Mouse (Mus musculus) urinary bladder, postnatal 25 days (tissue): Measurements from ENCODE around the gene Lmod3.

Experiments used
- DNase-seq: peaks from one replicate; pipeline ENCODE4 v3.0.0; 2022; ENCODE audit warnings: low spot score

The Lmod3 gene

DNA sequence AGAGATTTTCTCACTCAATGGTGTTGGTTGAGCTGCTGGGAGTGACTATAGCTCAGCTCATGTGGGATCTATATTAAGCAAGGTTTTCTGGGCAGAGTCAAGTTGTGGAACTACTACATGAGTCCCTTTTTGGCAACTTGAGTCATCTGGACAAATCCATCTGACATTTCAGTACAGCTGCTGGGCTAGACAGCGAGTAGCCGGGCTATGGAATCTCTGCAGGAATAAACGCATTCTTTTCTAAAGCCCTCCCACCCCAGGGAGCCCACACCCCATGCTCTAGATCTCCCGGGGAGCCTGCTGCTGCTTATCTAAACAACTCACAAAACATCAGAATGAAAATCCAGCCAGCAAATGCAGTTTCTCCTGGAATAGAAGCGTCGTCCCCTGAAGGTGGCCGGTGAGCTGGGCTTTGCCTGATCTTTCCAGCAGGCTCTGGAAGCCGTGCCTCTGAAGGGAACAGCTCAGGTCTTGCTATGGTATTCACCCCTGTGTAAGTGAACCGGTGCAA lies at the start of gene Lmod3:
TSS of gene Lmod3 (minus strand) at position 49 of the 511 bp plus-strand sequence.
- DNase-seq = no peak

DNA sequence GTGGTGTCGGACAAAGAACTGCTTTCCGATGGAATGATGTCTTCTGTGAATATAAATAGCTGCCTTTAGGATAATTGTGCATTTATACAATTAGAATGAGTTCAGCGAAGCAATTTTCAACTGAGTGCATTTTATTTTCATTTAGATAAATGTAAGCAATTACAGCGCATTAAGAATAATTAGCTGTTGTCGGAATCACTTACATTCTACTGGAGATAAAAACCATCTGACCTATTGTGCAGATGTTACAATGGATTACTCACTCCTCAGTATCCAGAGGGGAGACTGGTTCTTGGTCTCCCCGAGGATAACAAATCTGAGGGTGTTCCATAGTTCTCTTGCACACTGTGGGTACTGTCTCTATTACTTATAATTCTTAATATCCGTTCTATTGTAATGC lies 49.7 kb upstream of the Lmod3 start:
- DNase-seq = no peak

DNA sequence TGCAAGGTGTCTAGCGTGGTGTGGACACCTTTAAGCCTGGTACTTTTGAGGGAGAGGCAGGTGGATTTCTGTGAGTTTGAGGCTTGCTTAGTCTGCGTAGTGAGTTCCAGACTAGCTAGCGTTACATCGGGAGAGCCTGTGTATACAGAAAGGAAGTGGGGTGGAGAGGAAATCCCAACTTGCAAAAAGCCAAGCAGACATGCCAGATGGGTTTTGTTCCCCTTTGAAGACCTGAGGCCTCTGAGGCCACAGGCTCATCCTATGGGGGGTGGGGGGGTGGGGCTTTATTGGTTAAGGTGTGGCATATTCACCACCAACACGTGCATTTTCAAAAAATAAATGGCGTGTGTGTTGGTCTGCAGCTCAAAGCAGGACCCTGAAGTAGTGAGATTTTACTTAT lies 48.1 kb upstream of the Lmod3 start:
- no peak for DNase-seq

DNA sequence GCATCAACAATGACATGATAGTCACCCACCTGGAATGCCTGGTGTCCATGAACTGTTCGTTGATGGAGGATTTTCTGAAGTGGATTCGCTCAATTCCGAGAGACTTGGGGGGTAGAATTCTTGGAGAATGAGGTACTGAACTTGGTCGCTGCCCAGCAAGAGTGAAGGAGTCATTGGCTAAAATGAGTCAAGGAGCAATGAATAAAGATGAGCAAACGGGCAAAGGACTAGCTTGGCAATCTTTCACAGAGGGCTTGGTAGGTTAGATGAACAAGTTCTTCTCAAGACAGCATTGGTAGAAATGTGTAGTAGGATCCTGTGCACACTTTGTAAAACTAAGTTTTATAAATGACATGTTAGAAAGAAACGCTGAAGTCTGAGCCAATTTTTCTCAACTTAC lies 47.6 kb upstream of the Lmod3 start:
- no peak for DNase-seq

DNA sequence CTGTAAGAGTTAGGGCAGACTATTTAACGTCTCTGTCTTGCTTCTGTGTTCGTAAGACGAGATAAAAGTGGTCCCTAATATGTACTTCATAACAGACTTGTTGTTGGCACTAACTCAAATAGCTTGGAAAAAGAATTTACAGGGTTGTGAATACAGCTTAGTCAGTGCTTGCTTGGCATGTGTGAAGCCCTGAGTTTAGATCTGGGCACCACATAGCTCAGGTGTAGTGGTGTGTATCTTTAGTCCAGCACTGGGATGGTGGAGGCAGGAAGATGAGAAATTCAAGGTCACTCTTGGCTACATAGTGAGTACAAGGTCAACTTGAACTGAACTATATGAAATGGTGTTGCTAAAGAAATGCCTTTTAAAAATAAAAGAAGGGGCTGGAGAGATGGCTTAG lies 44.6 kb upstream of the Lmod3 start:
- no peak for DNase-seq

DNA sequence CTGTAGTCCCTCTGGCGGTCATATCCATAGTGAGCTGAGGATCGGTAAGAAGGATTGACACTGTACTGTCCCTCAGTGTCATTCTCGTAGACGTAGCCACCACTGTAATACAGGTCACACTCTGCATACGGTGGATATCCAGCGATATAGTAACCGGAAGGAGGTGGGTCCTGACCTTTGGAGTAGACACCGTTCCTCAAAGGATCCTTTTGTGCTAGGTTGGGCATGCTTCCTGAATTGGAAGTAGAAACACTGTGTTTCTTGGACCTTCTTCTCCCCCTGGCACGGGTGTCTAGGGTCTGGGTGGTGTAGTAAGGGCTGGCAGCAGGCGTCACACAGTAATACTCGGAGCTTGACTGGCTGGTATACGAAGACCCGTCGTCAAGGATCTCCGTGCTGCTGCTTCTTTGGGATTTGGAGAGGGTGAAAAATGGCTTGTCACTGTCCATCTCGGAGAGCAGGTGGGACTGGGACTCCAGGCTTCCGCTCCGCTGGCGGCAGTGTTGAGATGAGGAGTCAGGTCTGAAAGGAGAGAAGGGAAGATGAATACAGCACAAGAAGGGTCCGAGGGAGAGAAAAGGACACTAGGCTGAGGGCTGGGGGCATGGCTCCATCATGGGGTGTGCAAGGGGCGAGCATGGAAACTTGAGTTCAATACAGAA lies 43.4 kb upstream of the Lmod3 start:
- DNase-seq = no peak

DNA sequence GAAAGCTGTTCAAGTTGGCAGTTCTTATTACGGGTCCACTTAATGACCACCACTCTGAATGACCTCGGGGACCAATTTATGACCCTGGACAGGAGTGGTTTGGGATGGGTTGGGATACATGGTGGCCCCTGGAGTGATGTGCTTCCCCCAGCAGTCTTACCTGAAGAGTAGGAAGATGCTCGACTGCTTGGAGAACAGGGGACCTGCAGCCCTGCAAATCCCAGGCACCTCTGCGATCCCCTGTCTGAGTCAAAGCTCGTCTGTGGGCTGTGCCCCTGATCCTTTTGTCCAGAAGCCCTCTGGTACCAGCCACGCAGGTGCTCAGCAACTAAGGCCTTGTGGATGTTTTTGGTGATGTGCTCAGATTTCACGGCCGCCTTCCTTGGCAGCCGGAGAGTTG lies 42.9 kb upstream of the Lmod3 start:
- no peak for DNase-seq

DNA sequence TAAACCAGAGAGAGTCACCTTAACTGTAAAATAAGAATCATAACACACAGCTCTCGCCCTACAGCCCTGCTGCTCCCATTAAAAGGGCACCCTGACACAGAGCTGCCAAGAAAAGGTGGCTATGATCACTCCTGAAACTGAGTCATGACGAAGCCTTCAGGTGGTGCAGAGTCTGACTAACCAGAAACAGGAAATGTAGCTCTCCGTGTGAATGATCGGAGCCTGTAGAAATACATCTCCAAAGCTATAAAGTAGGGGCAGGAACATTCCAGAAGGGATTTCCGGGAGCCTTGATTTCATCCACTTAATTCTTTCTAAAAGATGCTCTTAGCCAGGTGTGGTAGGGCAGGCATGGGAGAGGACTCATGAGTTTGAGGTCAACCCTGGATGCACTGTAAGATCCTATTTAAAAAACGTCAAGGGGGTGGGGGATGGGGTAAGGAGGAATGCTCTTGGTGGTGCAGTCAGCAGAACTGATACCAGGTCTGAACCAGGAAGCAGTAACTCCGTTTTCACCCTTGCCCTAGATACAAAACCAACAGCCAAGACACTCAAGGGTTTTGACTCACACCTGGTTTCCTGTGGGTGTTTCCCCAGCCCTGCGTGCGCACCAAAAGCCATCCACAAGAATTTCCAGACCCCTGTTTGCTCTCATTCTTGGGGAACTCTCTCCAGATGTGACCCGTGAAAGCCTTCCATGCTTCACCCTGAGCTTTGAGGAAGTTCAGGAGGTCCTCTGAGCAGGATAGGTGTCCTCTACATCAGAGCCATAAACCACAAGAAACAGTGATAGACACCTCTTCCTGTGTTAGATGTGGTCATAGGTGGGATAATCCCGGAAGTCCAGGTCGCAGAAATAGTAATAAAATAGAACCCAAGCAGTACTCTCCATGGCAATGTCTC lies 41.4 kb upstream of the Lmod3 start:
- DNase-seq = no peak

DNA sequence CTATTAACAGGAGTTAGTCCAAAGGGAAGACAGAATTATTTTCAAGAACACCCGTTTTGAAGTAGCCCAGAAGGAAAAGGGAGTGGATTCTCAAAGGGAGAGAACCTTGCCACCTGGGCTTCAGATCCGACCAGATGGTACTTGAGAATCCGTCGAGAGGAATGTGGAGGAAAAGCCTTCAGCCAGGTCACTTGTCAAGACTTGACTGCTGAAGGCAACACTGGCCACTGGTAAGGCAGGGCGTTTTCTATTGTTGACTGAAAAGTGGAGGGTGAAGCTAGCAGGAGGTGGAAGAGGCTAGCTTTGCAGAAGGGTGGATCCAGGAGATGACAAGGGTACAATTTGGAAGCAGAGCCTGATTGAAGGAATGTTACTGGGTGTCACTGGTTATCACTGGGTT lies 40.3 kb upstream of the Lmod3 start:
- no peak for DNase-seq

DNA sequence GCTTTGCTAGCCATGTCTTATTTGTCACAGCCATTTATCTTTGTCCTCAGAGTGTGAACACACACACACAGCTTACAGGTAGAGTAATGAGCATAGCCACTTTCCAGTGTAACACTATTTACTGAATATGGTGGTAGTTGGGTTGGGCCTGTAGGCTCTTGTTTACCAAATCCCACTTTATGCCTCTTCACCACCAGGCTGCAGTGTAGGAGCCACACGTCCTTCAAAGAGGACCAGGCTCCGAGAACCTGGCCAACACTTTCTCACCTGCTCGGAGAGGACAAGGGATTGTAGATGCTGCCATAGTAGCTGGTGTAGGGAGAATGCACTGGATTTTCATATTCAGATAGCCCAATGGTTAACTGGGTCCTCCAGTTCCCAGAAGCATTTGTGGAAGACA lies 39.5 kb upstream of the Lmod3 start:
- no peak for DNase-seq

DNA sequence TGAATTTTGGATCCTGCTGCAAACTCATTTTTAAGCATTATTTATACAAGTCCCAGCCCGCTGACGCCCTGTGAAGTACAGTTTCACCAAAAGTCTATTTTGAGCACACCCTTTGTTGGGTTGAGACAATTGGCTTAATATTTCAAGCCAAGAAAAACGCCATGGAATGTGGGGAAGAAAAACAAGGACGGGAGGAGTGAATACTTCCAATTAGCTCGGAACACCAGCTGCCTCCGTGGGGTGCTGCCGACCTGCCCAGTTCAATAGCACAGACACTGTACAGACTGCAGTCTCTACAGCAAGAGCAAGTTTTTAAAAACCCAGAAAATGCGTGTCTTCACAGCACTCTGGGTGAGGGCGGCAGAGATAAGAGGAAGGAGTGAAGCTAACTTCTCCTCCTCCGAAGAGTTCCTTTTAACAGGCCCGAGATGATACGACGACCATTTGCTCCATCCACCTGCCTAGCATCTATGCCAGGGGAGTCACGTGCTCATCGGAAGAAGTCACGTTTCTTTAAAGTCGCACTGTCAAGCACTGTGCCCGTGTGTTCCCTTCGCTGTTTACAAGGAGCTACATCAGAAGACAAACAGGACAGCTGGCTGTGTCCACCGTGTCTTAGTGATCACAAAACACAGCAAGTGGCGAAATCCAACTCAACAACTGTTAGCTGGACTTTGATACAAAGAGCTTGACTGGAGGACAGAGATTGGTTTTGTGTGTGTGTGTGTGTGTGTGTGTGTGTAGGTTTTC lies 38.8 kb upstream of the Lmod3 start:
- no peak for DNase-seq

DNA sequence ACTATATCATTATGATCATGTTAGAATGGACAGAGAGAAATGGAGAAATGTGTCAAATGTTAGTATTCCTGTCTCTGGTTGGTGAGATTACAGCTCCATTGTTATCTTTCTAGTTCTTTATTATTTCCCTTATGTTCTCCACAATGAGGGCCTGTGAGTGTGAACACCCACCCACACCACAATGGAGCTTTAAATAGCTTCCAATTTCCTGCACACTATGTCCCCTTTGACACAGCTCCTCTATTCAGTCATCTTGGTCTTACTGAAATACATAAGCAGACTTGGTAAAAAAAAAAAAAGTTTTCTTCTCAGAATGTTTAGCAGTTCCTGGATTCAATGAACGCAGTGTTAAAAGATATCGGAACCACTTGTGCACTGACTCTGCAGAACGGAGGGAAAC lies 38.1 kb upstream of the Lmod3 start:
- no peak for DNase-seq

DNA sequence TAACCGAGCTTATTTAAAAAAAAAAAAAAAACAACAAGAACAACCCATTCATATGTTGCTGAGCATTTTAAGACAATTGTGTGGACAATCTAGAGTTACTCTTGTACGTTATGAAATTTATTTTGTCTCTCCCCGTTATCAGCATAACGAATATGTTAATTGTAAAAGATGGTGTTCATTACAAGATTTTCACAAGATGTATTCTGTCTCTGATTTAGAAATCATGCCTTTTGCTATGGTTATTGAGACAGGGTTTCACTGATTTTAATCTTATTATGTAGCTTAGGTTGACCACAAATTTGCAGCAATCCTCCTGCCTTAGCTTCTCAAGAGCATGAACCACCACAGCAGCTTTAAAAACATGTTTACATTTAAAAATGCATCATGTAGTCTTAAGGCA lies 37.3 kb upstream of the Lmod3 start:
- no peak for DNase-seq

DNA sequence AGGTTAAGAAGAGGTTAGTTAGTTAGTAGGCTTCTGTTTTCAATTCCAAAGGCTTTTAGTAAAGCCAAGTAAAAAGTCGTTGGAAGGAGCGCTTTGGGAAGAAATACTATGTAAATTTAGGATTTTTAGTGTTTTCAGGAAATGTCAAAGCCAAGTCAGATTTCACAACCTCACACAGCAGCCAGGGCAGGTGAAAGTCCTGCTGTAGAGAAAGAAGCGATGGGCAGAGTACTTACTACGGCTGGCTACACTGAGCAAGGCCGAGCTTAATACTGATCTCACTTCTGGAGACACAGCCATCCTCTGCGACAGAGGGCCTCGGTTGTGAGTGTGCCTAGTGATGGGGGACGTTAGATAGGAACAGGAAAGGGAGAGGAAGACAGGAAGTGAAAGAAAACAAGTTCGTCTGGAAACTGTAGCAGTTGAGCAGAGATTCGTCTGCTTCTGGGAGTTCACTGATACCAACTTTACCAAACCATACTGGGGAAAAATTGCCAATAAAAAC lies 36.8 kb upstream of the Lmod3 start:
- DNase-seq = no peak

DNA sequence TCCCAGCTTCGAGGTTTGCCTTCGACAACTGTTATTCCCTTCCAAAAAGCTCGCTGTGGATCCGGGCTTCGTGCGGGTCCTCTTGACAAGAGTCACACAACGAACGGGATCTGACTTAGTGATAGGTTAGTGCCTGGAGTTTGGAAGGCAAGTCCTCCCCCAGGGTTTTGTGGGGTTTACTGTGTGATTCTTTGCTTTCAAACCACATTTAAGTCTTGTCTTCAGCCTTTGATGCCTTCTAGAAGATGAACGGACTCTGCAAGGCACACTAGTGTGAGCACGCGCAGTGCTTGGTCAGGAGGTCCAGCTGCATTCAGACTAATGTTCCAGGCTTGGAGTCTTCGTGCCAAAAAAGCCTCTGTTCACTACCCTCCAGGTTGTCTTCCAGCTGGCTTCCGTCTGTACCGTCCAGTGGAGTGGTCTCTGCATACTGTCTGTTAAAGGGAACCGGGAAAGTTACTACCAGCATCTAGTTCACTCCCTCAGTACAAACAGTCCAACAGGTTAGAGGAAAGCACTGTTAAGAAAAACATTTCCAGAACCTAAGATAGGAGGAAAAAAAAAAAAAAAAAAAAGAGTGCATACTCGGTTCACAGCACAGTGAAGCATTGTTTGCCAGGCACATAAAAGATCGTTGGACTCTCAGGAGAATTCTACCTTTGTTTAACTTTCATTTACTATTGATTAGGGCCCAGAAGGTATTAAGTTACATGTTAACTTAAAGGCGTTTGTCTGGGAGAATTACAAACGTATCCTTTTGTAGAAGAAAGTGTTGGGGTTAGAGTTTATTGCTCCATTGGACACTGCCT lies 35.7 kb upstream of the Lmod3 start:
- DNase-seq = no peak

DNA sequence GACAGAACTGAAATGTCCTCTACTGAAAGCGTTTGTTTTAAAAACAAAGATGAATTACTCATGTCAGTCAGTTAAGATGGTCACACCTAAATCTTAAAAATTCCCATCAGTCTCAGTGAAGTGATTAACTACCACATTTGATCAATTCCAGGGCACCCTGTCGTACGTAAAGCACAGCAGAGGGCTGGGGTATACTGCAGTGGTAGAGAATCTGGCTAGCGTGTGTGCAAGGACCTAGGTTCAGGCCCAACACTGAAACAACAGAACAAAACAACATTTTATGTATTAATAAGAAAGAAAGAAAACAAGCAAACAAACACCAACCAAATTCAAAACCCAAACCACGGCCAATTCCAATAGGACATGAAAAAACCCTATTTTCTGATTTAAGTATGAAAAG lies 33.8 kb upstream of the Lmod3 start:
- no peak for DNase-seq

DNA sequence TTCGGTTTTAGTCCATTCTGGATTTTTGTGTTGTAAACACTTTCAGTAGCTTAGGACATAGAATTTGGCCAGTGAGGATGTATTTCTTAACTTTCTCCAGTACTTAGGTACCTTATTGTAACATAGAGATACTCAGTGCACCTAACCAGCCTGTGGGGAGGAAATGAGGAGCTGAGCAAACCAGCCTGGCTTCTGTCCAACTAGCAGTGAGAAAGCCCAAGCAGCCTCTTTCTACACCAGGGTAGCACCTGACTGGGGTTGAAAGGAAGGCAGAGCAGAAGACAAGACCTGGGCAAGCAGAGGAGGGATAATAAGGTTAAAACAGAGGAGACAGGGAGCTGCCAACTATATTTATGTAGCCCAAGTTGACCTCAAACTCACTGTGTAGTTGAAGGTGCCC lies 31.1 kb upstream of the Lmod3 start:
- DNase-seq = no peak

DNA sequence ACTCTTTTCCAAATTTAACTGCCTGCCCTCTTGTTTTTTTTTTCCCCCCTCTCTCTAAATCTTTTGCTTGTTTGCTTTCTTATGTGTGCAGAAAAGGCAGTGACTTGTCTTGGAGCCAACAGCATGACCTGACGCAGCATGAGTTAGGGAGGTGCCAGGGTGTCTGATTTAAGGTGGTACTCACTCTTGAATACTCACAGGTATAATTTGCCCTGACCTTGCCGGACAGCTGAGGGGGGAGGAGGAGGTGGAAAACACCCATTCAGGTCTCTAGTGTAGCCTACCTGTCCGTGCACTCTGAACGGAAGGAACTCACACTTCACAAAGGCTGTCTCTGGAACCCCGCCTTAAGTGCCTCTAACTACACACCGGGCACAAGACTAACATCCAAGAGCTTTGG lies 26.3 kb upstream of the Lmod3 start:
- DNase-seq = no peak

DNA sequence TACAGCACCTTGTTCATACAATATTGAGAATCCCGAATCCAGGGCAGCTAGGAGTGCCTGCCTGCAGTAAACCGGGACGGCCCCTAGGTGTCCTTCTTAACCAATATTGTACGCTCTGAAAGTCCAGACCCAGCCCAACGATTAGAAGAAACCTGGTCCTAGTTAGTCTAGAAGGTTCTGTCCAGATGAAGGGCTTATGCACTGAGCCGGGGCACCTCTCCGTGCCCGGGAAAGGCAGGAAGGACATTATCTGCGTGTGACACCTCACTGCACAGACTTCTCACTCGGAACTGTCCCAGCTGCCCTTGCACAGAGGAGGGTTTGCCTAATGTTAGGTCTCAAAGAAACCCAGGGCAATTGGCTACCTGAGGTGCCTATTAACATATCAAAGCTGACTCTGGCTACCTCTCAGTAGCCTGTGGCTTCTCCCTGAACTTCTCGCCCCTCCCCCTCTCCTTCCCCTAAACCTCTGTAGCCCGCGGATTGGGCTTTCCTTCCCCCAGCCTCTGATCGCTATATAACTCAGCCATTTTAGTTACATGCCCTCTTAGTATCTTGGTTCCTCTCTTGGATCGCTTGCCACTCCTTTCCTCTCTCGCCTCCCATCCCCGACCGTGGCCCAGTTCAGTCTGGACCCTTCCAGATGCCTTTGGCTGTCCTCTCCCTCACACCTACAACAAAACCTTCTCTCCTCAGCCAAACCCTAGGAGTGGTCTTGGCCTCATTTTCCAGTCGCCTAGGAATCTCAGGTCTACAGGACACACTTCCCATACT lies 25.6 kb upstream of the Lmod3 start:
- peak; percentile 67 for DNase-seq

DNA sequence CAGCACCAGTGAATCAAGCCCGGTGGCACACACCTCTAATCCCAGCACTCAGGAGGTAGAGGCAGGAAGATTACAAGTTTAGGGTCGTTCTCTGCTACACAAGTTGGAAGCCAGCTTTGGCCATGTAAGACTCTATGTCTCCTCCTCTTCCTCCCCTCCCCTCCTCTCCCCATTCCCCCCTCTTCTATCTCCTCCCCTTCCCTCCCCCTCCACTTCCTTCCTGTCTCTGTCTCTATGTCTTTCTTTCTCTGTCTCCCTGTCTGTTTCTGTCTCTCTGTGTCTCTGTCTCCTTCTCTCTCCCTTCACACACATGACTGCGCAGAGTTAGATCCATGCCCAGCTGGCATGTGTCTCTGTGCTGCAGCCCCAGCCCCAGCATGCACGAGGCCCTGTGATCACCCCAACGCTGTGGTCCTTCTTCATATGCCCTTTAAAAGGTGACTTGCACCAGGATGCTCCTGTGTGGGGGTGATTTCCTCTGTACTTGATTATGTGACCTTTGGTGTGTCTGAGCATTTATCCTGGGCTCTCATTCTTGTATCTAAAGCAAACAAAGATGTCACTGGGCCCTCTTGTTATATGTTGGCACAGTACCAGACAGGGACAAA lies 24.4 kb upstream of the Lmod3 start:
- DNase-seq = no peak
